Mouse (Mus musculus) forebrain, embryonic 12.5 days (tissue): ENCODE results near the gene Gng12. TPM values are rescaled to one million over a fixed set of nuclear protein-coding genes. Genes with fewer than 3 reads are reported as not detected.

Experiments
- ATAC-seq: fragments of 200-750 bp; cut with Nextera tagmentation; 2 replicates; pipeline ENCODE4 v1.8.0; 2017; ENCODE audit warnings: moderate TSS enrichment; ENCODE audit not compliant: low FRiP score
- H3K27ac ChIP-seq: fragments of 300-500 bp; sonication (generic); 2 replicates; pipeline ENCODE4 v1.5.1; 2016; ENCODE audit warnings: mild to moderate bottlenecking
- H3K27me3 ChIP-seq: fragments of 300-500 bp; sonication (generic); 2 replicates; pipeline ENCODE4 v1.6.1; 2016; ENCODE audit warnings: mild to moderate bottlenecking
- H3K36me3 ChIP-seq: fragments of 300-500 bp; sonication (generic); replicated peaks from 2 replicates; pipeline ENCODE4 v1.6.1; 2016; ENCODE audit warnings: mild to moderate bottlenecking
- H3K4me1 ChIP-seq: fragments of 300-500 bp; sonication (generic); 2 replicates; pipeline ENCODE4 v1.6.1; 2016
- H3K4me2 ChIP-seq: fragments of 300-500 bp; sonication (generic); 2 replicates; pipeline ENCODE4 v1.6.1; 2016; ENCODE audit warnings: mild to moderate bottlenecking, moderate library complexity
- H3K4me3 ChIP-seq: fragments of 300-500 bp; sonication (generic); replicated peaks from 2 replicates; pipeline ENCODE4 v1.5.1; 2016; ENCODE audit warnings: mild to moderate bottlenecking
- H3K9ac ChIP-seq: fragments of 300-500 bp; sonication (generic); 2 replicates; pipeline ENCODE4 v1.6.1; 2016; ENCODE audit warnings: mild to moderate bottlenecking
- H3K9me3 ChIP-seq: fragments of 300-500 bp; sonication (generic); 2 replicates; pipeline ENCODE4 v1.6.1; 2016
- WGBS: fragments of 180-500 bp; shearing (Covaris S2); methylation state at CpG from one replicate; pipeline ENCODE4 v1.1.7; 2016; 5-methylcytosine and 5-hydroxymethylcytosine counted together
- polyA plus RNA-seq: library from polyadenylated mRNA; unstranded; fragments of >200 nt; fragmentation: Nextera tagmentation; extraction: Ambion mirVana; gene quantifications from 2 replicates; pipeline ENCODE4 v1.2.1, GENCODE M21; 2016

The Gng12 gene
- polyA plus RNA-seq, 1 experiment from 2014 or later: 34.4 TPM

- Histone ChIP-seq H3K4me1 (no peaks in the 10 kb centered on the region), H3K27ac (no peak overlapping the region)
Measured at GRCm38 (mm10) chr6:67056889-67057564, 160.8 kb downstream of the Gng12 start.

DNA sequence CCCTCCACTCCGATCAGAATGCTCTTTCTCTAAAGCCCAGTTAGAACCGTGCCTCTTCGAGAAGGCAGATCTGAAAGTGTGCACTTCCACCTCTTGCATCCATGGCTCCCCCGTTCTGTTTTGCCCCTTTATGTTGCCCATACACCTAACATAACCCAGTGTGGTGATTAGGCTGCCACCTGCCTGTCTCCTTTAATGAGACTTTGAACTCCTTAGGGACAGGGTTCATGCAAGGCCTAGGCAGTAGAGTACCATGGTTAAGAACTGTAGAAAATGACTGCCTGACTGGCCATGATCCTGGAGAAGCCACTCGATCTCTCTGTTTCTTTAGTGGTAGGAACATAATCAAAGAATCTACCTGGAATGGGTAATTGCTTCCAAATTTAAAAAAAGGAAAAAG is 161.4 kb downstream of the Gng12 start:
- H3K9me3 ChIP-seq: no peaks in the 10 kb centered on the region
- H3K27ac ChIP-seq: no peak overlapping the region
- WGBS: 91% methylated on average over 5 of the region's 5 CpGs
- H3K4me3 ChIP-seq: no peak overlapping the region
- H3K36me3 ChIP-seq: no peaks in the 10 kb centered on the region
- ATAC-seq: no peak
- H3K4me1 ChIP-seq: no peaks in the 10 kb centered on the region
- no peak overlapping the region for H3K9ac ChIP-seq
- no peak overlapping the region for H3K4me2 ChIP-seq
- H3K27me3 ChIP-seq: no peaks in the 10 kb centered on the region

More at GRCm38 (mm10) chr6:67056889-67057564, 160.8 kb downstream of the Gng12 start:
- WGBS: 80% methylated on average over 3 of the region's 3 CpGs
- Histone ChIP-seq H3K9ac (no peak overlapping the region), H3K27me3 (no peaks in the 10 kb centered on the region), H3K9me3 (no peaks in the 10 kb centered on the region), H3K4me3 (no peak overlapping the region), H3K4me2 (no peak overlapping the region), H3K36me3 (no peaks in the 10 kb centered on the region)
- ATAC-seq: no peak

- no peaks in the 10 kb centered on the region for H3K36me3 ChIP-seq
Measured at GRCm38 (mm10) chr6:67057991-67058696, 161.9 kb downstream of the Gng12 start.

GRCm38 (mm10) chr6:67060057-67060456 is 163.9 kb downstream of the Gng12 start:
- Histone ChIP-seq H3K36me3 (no peaks in the 10 kb centered on the region), H3K4me2 (no peak overlapping the region), H3K9ac (no peak overlapping the region), H3K4me3 (no peak overlapping the region), H3K27me3 (no peaks in the 10 kb centered on the region), H3K27ac (no peak overlapping the region), H3K9me3 (no peaks in the 10 kb centered on the region), H3K4me1 (no peaks in the 10 kb centered on the region)
- 83% methylated on average over 5 of the region's 5 CpGs for whole genome bisulfite sequencing
- no peak for ATAC-seq

More at GRCm38 (mm10) chr6:67057991-67058696, 161.9 kb downstream of the Gng12 start:
- 94% methylated on average over 7 of the region's 7 CpGs for WGBS
- Histone ChIP-seq H3K4me3 (no peak overlapping the region), H3K9me3 (no peaks in the 10 kb centered on the region), H3K4me2 (no peak overlapping the region), H3K9ac (no peak overlapping the region), H3K4me1 (no peaks in the 10 kb centered on the region), H3K27ac (no peak overlapping the region), H3K27me3 (no peaks in the 10 kb centered on the region)
- ATAC-seq: no peak

- H3K27ac ChIP-seq: no peak overlapping the region
- H3K9ac ChIP-seq: no peak overlapping the region
- no peaks in the 10 kb centered on the region for H3K9me3 ChIP-seq
- 90% methylated on average over 8 of the region's 8 CpGs for WGBS
- no peak overlapping the region for H3K4me3 ChIP-seq
- H3K4me1 ChIP-seq: no peaks in the 10 kb centered on the region
- ATAC-seq: no peak
- H3K27me3 ChIP-seq: no peaks in the 10 kb centered on the region
- no peak overlapping the region for H3K4me2 ChIP-seq
- no peaks in the 10 kb centered on the region for H3K36me3 ChIP-seq
Measured at GRCm38 (mm10) chr6:67069219-67069762, 173.1 kb downstream of the Gng12 start.

DNA sequence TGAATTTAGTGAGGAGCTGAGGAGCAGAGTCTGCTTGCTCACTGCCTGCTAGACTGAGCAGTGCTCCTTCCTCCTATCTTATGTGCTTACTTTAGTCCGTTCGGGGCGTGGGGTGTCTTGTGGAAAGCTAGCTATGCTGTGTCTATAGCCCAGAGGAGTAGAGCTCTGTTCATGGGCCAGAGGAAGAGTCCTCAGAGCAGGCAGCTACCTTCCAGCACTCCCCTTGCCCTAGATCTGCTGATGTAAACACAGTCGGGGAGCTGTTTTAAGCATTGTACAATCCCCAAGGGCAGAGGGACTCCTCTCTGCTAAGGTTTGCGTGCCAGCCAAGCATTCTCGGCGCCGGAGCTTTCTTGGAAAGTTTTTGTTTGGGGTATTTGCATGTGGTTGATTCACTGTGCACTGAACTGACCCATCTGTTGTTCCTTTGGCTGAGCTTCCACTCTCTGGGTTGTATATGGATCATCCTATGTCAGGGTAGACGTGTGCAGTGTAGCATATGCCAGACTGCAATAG is 173.7 kb downstream of the Gng12 start:
- no peaks in the 10 kb centered on the region for H3K36me3 ChIP-seq
- H3K27ac ChIP-seq: no peak overlapping the region
- WGBS: 69% methylated on average over 9 of the region's 9 CpGs
- no peak overlapping the region for H3K4me3 ChIP-seq
- no peak overlapping the region for H3K4me2 ChIP-seq
- H3K4me1 ChIP-seq: no peaks in the 10 kb centered on the region
- ATAC-seq: no peak
- H3K27me3 ChIP-seq: no peaks in the 10 kb centered on the region
- no peak overlapping the region for H3K9ac ChIP-seq
- H3K9me3 ChIP-seq: no peaks in the 10 kb centered on the region

Other genes with a start within 250 kb of the Gng12 start
- not detected in 2 replicates for gene Vmn1r35, start 210.5 kb upstream of the Gng12 start, polyA plus RNA-seq
- not detected in 2 replicates for gene Vmn1r36, start 177.2 kb upstream of the Gng12 start, polyA plus RNA-seq
- not detected in 2 replicates for gene Vmn1r37, start 167.0 kb upstream of the Gng12 start, polyA plus RNA-seq
- gene Vmn1r38, start 113.8 kb upstream of the Gng12 start, polyA plus RNA-seq: not detected in 2 replicates
- not detected in 2 replicates for gene Vmn1r39, start 85.8 kb upstream of the Gng12 start, polyA plus RNA-seq
- 20.6 and 27.0 TPM in 2 replicates for gene Gadd45a, start 141.1 kb downstream of the Gng12 start, polyA plus RNA-seq